Mouse (Mus musculus) heart, embryonic 14.5 days (tissue): Measurements from ENCODE around the gene Gm37240. TPM values are rescaled to one million over a fixed set of nuclear protein-coding genes. Genes with fewer than 3 reads are reported as not detected.

Source experiments
- ATAC-seq: fragments of 200-750 bp; cut with Nextera tagmentation; 2 replicates; pipeline ENCODE4 v1.8.0; 2017; ENCODE audit warnings: low read depth, moderate TSS enrichment; ENCODE audit not compliant: insufficient number of reproducible peaks, insufficient read depth, low FRiP score
- H3K27ac ChIP-seq, 2 experiments: fragments of 200-500 bp in 1 of 2; fragments of 300-500 bp in 1 of 2; sonication (generic) in 1 of 2; replicated peaks in 1 of 2; 2 replicates each; pipeline ENCODE4 v1.5.1; 2012 to 2014; ENCODE audit warnings: low read depth in 2 of 2, low read length in 2 of 2, control low read depth in 1 of 2, mild to moderate bottlenecking in 1 of 2, mixed read lengths in 1 of 2; ENCODE audit not compliant: control insufficient read depth in 1 of 2, insufficient read depth in 1 of 2
- H3K27me3 ChIP-seq: fragments of 300-500 bp; sonication (generic); 2 replicates; pipeline ENCODE4 v1.6.1; 2014; ENCODE audit warnings: mild to moderate bottlenecking, low read length, control low read depth; ENCODE audit not compliant: control insufficient read depth, insufficient read depth
- H3K36me3 ChIP-seq: fragments of 300-500 bp; sonication (generic); 2 replicates; pipeline ENCODE4 v1.6.1; 2014; ENCODE audit warnings: mild to moderate bottlenecking, control low read depth, low read length, mixed read lengths; ENCODE audit not compliant: control insufficient read depth, insufficient read depth
- H3K4me1 ChIP-seq, 2 experiments: fragments of 200-500 bp in 1 of 2; fragments of 300-500 bp in 1 of 2; sonication (generic) in 1 of 2; 2 replicates each; pipeline ENCODE4 v1.6.1; 2012 to 2014; ENCODE audit warnings: low read length in 2 of 2, control low read depth in 1 of 2, mixed read lengths in 1 of 2; ENCODE audit not compliant: control insufficient read depth in 2 of 2, insufficient read depth in 2 of 2
- H3K4me2 ChIP-seq: fragments of 300-500 bp; sonication (generic); 2 replicates; pipeline ENCODE4 v1.6.1; 2014; ENCODE audit warnings: mild to moderate bottlenecking, low read length
- H3K4me3 ChIP-seq, 2 experiments: fragments of 200-500 bp in 1 of 2; fragments of 300-500 bp in 1 of 2; sonication (generic) in 1 of 2; 2 replicates each; pipeline ENCODE4 v1.5.1; 2012 to 2014; ENCODE audit warnings: low read length in 2 of 2, mild to moderate bottlenecking in 2 of 2, control low read depth in 1 of 2, low read depth in 1 of 2, moderate library complexity in 1 of 2; ENCODE audit not compliant: control insufficient read depth in 1 of 2, insufficient read depth in 1 of 2
- H3K9ac ChIP-seq: fragments of 300-500 bp; sonication (generic); 2 replicates; pipeline ENCODE4 v1.6.1; 2014; ENCODE audit warnings: mild to moderate bottlenecking, low read length
- H3K9me3 ChIP-seq: fragments of 300-500 bp; sonication (generic); 2 replicates; pipeline ENCODE4 v1.6.1; 2016; ENCODE audit warnings: low read length, control low read depth; ENCODE audit not compliant: control insufficient read depth
- WGBS: fragments of 180-500 bp; shearing (Covaris S2); extraction: QIAGEN DNeasy Blood & Tissue Kit; methylation state at CpG from one replicate; pipeline ENCODE4 v1.1.7; 2014; 5-methylcytosine and 5-hydroxymethylcytosine counted together
- polyA plus RNA-seq: library from polyadenylated mRNA; unstranded; fragments of >200 nt; fragmentation: Nextera tagmentation; extraction: Ambion mirVana; gene quantifications from 2 replicates; pipeline ENCODE4 v1.2.1, GENCODE M21; 2014

The Gm37240 gene
- polyA plus RNA-seq, 1 experiment from 2014 or later: 12.3 TPM

DNA sequence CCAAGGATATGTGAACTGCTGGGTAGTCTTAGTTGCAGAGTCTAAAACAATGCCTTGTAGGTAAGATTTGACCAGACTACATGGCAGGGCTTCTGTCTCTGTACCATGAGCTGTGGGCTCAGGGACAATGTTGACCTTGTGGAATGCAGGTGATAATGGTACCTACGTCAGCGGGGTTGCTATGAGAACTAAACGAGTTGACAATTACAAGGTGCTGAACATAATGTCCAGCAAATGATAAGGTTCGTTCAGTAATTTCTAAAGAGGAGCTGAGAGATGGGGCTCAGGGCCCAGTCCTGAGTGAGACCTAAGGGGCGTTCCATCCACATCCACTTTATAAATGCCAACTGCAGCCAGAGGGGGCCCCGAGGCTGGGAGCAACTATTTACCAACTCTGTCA lies 495.6 kb downstream of the Gm37240 start:
- Histone ChIP-seq H3K27me3 (no peaks in the 10 kb centered on the region), H3K36me3 (no peaks in the 10 kb centered on the region), H3K9me3 (peaks cover 27% of the 10 kb centered on the region), H3K4me2 (no peak overlapping the region), H3K27ac (no peak overlapping the region), H3K4me1 (peaks cover 0 to 4% of the 10 kb centered on the region in 2 experiments; a peak in 2 of 4 replicates), H3K4me3 (no peak overlapping the region), H3K9ac (no peak overlapping the region)
- 63% methylated on average over 6 of the region's 6 CpGs for WGBS
- ATAC-seq: no peak

DNA sequence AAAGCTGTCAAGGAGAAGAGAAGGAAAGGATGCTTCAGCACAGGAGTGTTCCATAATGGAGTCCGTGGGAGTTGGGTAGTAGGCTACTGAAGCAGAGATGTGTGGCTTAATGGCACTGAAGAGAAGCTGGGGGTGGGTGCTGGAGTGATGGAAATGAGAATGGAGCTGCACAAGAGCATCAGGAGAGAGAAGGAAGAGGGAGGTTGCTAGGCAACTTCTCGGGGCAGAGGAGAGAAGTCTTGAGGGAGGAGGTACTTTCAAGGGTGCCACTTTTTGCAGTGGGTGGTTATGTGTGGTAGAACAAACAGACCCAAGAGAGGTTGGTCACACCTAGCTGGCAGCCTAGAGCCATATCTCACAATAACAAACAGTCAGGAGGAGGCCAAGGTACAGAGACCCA lies 496.2 kb downstream of the Gm37240 start:
- Histone ChIP-seq H3K27me3 (no peaks in the 10 kb centered on the region), H3K36me3 (no peaks in the 10 kb centered on the region), H3K9me3 (peaks cover 21% of the 10 kb centered on the region), H3K4me3 (no peak overlapping the region), H3K4me1 (peaks cover 0 to 4% of the 10 kb centered on the region in 2 experiments; a peak in 2 of 4 replicates), H3K9ac (no peak overlapping the region), H3K27ac (no peak overlapping the region), H3K4me2 (no peak overlapping the region)
- WGBS: 76% methylated on average over 2 of the region's 2 CpGs
- ATAC-seq: no peak

DNA sequence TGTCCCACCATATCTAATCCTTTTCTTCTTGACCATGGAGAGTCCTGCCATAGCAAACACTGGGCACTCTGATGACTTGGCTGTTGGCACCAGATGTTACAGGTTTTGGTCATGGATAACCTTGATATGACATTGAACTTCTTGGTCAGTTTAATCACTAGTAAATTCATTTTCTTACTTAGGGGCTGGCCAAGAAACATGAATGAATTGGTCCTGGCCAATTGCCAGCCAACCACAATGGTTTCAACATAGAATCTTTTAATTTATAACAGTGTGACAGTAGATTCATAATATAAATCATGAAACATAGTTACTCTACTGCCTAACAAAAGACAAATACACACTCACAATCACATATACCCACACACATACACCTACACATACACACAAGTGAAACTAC lies 501.9 kb downstream of the Gm37240 start:
- H3K4me3 ChIP-seq: no peak overlapping the region
- ATAC-seq: no peak
- H3K4me1 ChIP-seq: peaks cover 0 to 4% of the 10 kb centered on the region in 2 experiments; a peak in 2 of 4 replicates
- no peaks in the 10 kb centered on the region for H3K36me3 ChIP-seq
- no peak overlapping the region for H3K4me2 ChIP-seq
- H3K9me3 ChIP-seq: no peaks in the 10 kb centered on the region
- no peaks in the 10 kb centered on the region for H3K27me3 ChIP-seq
- H3K27ac ChIP-seq: no peak overlapping the region
- H3K9ac ChIP-seq: no peak overlapping the region

DNA sequence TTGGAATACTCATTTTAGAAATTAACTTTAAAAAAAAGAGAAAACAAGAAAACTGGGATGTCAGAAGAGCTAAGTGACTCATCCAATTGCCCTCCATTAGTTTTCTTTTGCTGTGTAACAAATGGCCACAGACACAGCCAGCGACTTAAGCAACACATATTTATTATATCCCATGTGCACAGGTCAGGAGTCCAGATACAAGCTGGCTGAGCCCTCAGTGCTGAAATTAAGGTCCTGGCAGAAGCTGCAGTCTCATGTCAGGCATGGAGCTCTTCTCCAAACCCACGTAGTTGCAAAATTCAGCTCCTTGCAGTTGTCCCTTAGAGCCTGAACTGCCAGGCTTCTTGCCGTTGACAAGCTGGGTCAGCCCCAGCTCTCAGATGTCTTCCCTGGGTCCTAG lies 504.0 kb downstream of the Gm37240 start:
- ATAC-seq: no peak
- 82% methylated on average over 3 of the region's 3 CpGs for WGBS
- Histone ChIP-seq H3K9ac (no peak overlapping the region), H3K27me3 (no peaks in the 10 kb centered on the region), H3K27ac (no peak overlapping the region), H3K9me3 (no peaks in the 10 kb centered on the region), H3K4me3 (no peak overlapping the region), H3K36me3 (no peaks in the 10 kb centered on the region), H3K4me2 (no peak overlapping the region), H3K4me1 (peaks cover 9 to 13% of the 10 kb centered on the region in 2 experiments)

DNA sequence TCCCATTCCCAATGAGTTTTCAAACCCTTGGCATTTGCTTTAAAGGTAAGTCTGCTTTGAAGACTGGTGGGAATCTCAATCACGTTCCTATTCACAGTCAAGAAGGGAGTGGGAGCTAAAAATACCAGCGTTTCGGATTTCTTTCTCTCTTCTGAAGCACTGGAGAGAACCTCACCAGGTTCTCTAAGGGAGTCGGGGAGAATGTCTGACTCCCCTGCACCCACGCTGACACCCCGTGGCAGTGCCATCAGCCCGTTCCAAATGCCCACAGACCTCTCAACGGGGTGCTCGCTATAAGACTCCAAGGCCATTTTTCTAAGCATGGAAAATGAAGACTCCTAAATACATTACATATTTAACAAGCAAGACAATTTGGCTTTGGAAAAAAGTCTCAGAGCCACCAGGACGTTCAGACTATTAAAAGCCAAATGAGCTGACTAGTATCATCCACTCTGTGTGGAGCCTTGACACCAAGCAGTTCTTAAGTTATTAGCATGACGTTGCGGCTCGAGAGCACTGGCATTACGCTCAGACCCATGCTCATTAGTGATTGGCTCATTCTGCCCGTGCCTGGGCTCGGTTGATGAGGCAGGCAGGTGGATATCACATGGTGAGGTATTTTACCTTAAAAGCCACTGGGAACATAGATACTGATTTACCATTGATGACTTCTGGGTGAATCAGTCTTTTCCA lies 508.5 kb downstream of the Gm37240 start:
- Histone ChIP-seq H3K4me2 (peak overlapping the region; percentile 50), H3K9me3 (peaks cover 4% of the 10 kb centered on the region; the same call in 1 of the 2 replicates), H3K36me3 (no peaks in the 10 kb centered on the region), H3K4me1 (peaks cover 14 to 15% of the 10 kb centered on the region in 2 experiments), H3K4me3 (no peak overlapping the region), H3K9ac (no peak overlapping the region), H3K27me3 (no peaks in the 10 kb centered on the region), H3K27ac (peak overlapping the region; percentile 9 to 53; a peak in 1 of 4 replicates)
- WGBS: 45% methylated on average over 16 of the region's 16 CpGs
- ATAC-seq: no peak

DNA sequence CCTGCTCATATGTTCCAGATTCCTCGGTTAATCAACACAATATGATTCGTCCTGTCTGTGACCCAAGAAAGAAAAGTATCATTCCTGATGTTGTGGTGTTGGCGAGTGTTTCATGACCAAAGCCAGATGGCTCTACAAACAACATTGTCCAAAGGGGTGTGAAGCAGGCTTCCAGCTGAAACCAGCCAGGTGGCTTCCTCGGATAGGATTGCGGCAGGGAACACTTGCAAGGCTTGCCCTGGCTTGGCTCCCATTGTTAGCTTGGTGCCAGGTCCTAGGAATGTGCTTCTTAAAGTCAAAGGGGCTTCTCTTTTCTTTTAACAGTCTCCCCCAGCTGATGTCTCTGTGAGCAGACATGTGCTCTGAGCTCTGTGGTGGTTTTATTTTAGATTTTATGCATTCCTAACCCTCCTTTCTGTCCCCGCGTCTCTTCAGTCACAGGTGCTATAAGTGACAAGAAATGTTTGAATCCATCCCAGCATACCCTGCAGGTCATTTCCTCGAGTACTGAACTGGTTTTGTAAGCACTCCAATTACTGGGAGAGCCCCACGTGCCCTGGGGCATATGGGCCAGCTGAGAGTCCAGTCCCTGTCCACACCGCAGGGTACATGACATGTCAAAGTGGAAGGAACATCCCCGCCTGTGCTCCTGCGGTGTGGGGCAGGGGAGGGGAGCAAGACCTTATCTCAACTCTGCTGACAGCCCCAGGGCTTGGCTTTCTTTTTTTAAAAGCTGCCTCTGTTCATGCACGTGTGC lies 509.2 kb downstream of the Gm37240 start:
- no peaks in the 10 kb centered on the region for H3K27me3 ChIP-seq
- H3K9me3 ChIP-seq: peaks cover 4% of the 10 kb centered on the region; the same call in 1 of the 2 replicates
- peaks cover 14 to 20% of the 10 kb centered on the region in 2 experiments for H3K4me1 ChIP-seq
- no peak overlapping the region for H3K4me3 ChIP-seq
- H3K4me2 ChIP-seq: peak overlapping the region; percentile 50
- WGBS: 25% methylated on average over 13 of the region's 13 CpGs
- no peak overlapping the region for H3K9ac ChIP-seq
- no peaks in the 10 kb centered on the region for H3K36me3 ChIP-seq
- no peak; the same call in 1 of the 2 replicates for ATAC-seq
- H3K27ac ChIP-seq: peak overlapping the region; percentile 9 to 53; a peak in 3 of 4 replicates

DNA sequence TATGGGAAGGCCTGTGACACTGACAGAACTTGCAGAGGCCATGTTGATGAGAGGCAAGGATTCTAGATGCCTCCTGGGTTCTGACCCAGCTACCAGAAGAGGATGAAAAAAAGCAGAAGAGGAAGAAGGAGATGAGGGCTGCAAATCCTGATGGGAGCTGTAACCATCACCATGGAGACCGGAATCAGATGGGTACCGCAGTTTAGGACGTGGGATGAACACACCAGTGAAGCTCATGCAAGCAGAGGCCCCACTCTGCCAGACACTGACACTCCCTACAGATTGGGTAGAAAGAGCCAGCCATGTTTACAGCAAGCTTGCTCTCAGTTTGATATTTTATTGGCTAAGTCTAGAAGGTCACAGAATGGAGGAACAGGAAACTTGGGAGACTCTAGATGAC lies 509.8 kb downstream of the Gm37240 start:
- Histone ChIP-seq H3K36me3 (no peaks in the 10 kb centered on the region), H3K4me2 (no peak overlapping the region), H3K4me3 (no peak overlapping the region), H3K27ac (0 out of 4 replicates have a peak overlapping the region, but pooled peaks of 1 of the 2 experiments have one; percentile 53), H3K9ac (no peak overlapping the region), H3K9me3 (peaks cover 4% of the 10 kb centered on the region; the same call in 1 of the 2 replicates), H3K4me1 (peaks cover 17 to 26% of the 10 kb centered on the region in 2 experiments), H3K27me3 (no peaks in the 10 kb centered on the region)
- ATAC-seq: no peak
- 85% methylated on average over 3 of the region's 3 CpGs for WGBS
